Mouse (Mus musculus) kidney, adult 2 months (tissue): ENCODE results near the gene Wwox.

Source experiments
- CTCF ChIP-seq: fragments of 200-500 bp; conservative IDR thresholded peaks from 2 replicates; pipeline ENCODE4 v1.5.1; 2011; ENCODE audit warnings: low read depth, mild to moderate bottlenecking, control low read depth, low read length, moderate library complexity, mixed read lengths; ENCODE audit not compliant: insufficient read depth, insufficient read length
- POLR2A ChIP-seq: fragments of 200-500 bp; IDR thresholded peaks from one replicate; pipeline ENCODE4 v1.6.1; 2011; ENCODE audit warnings: low read depth, low read length, control low read depth

GRCm38 (mm10) chr8:114626897-114627296, 187.4 kb downstream of the Wwox start:
- no peak for TF ChIP-seq CTCF
- TF ChIP-seq POLR2A = no peak
